Mouse (Mus musculus) kidney, postnatal 4 days (tissue): ENCODE data around the gene Rest.
A peak's percentile ranks its signal among the peaks of the same experiment; 100 is the strongest.

Source experiments
- DNase-seq, 2 experiments: peaks; one replicate each; pipeline ENCODE4 v3.0.0; 2021; ENCODE audit warnings: mixed read lengths in 2 of 2

Gene Rest

DNA sequence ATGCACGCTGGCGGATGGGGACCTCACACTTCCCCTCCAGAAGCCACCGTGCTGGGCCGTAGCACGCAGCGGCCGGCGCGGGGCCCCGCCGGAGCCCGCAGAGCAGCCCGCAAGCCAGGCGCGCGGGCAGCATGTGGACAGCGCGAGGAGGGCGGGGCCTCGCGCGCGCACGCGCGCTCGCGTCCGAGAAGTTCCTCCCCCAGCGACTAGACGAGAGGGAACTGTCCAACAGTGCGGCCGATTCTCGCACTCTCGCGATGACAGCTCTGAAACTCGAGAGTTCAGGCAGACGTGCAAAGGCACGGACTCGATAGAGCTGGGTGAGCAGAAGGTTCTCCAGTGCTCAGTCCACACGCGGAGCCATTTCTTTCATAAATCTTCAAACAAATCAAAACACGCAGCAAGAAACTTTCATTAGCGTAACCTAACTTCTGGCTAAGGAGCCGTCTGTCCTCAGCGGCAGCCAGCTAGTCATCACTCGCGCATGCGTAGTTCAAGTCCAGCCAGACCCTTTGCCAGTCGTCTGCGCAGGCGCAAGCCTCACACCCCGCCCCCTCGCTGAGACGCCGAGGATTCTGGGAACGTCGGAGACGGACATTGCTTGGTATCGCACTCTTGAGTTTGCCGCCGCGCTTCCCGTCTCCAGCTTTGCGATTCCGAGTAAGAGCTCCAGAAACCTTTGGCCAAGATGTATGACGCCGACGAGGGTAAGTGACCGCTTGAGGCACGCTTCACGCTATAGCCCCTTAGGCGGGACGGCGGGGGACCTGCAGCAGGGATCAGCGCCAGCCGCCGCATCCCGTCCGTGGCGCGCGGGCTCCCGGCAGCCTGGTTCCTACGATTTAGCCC is 44.9 kb downstream of the Rest start, which contains the start of the genes Noa1 and Polr2b:
TSS of gene Noa1 (minus strand) at position 161 of the 849 bp plus-strand sequence.
TSS of gene Polr2b (plus strand) at position 224 of the 849 bp plus-strand sequence.
- peak; percentile 99 for DNase-seq

DNA sequence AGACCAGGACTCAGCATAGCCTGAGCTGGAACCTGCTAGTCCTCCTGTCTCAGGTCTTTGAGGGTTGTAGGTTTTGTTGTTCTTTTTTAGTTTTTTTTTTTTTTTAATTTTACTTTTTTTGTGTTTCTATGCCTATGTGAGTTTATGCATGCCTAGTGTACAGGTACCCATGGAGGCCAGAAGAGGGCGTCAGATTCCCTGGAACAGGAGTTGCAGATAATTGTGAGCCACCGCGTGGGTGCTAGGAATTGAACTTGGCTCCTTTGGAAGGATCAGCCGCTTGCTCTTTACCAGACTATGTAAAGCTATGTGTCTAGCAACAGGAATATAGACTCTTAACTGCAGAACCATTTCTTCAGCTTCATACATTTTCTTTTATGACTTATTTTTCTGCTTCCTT is 48.9 kb downstream of the Rest start:
- DNase-seq: no peak

DNA sequence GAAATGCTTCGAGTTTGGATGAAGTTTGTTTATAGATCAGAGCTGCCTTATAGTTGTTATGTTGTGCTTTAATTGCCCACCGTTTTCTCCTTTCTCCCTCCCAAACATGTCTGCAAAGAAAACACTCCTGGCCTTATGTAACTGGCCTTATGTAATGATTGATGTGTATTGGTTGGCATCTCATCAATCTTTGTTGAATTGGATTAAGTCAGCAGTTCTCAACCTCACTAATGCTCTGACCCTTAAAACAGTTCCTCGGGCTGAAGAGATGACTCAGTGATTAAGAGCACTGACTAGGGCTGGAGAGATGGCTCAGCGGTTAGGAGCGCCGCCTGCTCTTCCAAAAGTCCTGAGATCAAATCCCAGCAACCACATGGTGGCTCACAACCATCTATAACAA is 49.7 kb downstream of the Rest start:
- no peak for DNase-seq

DNA sequence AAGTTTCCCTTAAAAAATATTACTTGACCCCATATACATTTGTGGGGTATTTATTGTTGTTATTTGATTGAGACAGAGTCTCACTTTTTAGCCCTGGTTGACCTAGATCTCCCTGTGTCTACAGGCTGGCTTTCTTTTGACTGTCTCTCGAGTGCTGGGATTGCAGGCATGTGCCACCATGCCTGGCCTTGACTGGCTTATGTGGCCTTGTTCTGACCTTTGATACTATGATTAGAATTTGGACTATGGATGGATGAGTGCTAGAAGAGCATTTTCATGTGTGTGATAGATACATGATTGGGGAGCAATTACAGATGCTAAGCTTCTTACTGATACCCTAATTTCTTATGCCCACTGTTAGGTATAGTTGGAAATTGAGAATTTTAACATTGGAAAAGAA is 59.6 kb downstream of the Rest start:
- no peak for DNase-seq

DNA sequence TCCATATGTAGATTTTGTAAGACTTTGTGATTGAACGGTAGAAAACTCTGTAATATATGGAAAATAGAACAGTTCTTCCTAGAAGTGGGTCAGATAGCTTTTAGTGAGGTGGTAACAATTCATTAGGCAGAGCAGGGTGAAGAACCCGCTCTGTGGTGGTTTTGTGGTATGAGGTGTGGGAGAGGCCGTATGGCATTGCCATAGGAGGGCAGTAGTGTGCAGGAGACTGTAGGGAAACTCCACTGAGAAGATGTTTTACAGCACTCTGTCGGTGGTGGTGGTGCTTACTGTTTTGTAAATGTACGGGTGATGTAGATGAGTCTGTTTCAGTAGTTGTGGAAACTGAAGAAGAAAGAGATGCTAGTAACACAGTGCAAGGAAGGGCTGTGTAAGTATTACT is 64.9 kb downstream of the Rest start:
- DNase-seq: no peak
